Mouse (Mus musculus) embryonic facial prominence, embryonic 12.5 days (tissue): ENCODE results near the gene Cngb1. TPM values are rescaled to one million over a fixed set of nuclear protein-coding genes. Genes with fewer than 3 reads are reported as not detected.

Source experiments
- ATAC-seq: fragments of 200-750 bp; cut with Nextera tagmentation; 2 replicates; pipeline ENCODE4 v1.8.0; 2017; ENCODE audit not compliant: insufficient number of reproducible peaks, insufficient read depth, low FRiP score, low TSS enrichment
- H3K27ac ChIP-seq: fragments of 300-500 bp; sonication (generic); 2 replicates; pipeline ENCODE4 v1.5.1; 2016; ENCODE audit warnings: mild to moderate bottlenecking
- H3K27me3 ChIP-seq: fragments of 300-500 bp; sonication (generic); 2 replicates; pipeline ENCODE4 v1.6.1; 2016; ENCODE audit warnings: mild to moderate bottlenecking, moderate library complexity
- H3K36me3 ChIP-seq: fragments of 300-500 bp; sonication (generic); 2 replicates; pipeline ENCODE4 v1.6.1; 2016; ENCODE audit warnings: mild to moderate bottlenecking
- H3K4me1 ChIP-seq: fragments of 300-500 bp; sonication (generic); 2 replicates; pipeline ENCODE4 v1.6.1; 2016
- H3K4me2 ChIP-seq: fragments of 300-500 bp; sonication (generic); replicated peaks from 2 replicates; pipeline ENCODE4 v1.6.1; 2016; ENCODE audit warnings: mild to moderate bottlenecking, moderate library complexity
- H3K4me3 ChIP-seq: fragments of 300-500 bp; sonication (generic); 2 replicates; pipeline ENCODE4 v1.5.1; 2016; ENCODE audit warnings: mild to moderate bottlenecking
- H3K9ac ChIP-seq: fragments of 300-500 bp; sonication (generic); 2 replicates; pipeline ENCODE4 v1.6.1; 2016; ENCODE audit warnings: mild to moderate bottlenecking, moderate library complexity
- H3K9me3 ChIP-seq: fragments of 300-500 bp; sonication (generic); 2 replicates; pipeline ENCODE4 v1.6.1; 2016; ENCODE audit warnings: mild to moderate bottlenecking, moderate library complexity
- WGBS: fragments of 180-500 bp; shearing (Covaris S2); methylation state at CpG from one replicate; pipeline ENCODE4 v1.1.7; 2016; 5-methylcytosine and 5-hydroxymethylcytosine counted together
- polyA plus RNA-seq: library from polyadenylated mRNA; unstranded; fragments of >200 nt; fragmentation: Nextera tagmentation; extraction: Ambion mirVana; gene quantifications from 2 replicates; pipeline ENCODE4 v1.2.1, GENCODE M21; 2016

Gene Cngb1
- polyA plus RNA-seq, 1 experiment from 2014 or later, result 0.17 TPM

DNA sequence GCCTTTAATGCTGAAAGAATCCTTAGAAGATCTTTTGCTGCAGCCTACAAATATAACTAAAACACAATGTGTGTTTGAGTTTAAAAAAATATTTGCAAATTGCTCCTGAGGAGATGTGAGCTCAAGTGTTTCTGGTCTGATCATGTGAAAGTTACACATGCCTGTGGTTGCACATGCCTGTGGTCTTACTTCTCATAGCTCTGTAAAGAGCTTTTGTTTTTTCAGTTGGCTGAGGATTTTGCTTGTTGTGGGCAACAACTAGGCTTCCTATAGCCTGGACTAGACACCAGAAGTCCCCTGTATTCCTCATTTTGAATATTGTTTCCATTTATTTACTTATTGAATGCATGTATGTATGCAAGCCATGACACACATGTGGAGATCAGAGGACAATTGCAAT lies 30.0 kb upstream of the Cngb1 start:
- no peaks in the 10 kb centered on the region for H3K9me3 ChIP-seq
- no peak overlapping the region for H3K27ac ChIP-seq
- H3K4me3 ChIP-seq, result no peak overlapping the region
- no peaks in the 10 kb centered on the region for H3K4me1 ChIP-seq
- no peak for ATAC-seq
- no peaks in the 10 kb centered on the region for H3K27me3 ChIP-seq
- H3K36me3 ChIP-seq, result peaks cover 29% of the 10 kb centered on the region
- H3K9ac ChIP-seq, result no peak overlapping the region
- H3K4me2 ChIP-seq, result no peak overlapping the region

- H3K27ac ChIP-seq, result no peak overlapping the region
- peaks cover 29% of the 10 kb centered on the region for H3K36me3 ChIP-seq
- no peaks in the 10 kb centered on the region for H3K27me3 ChIP-seq
- 94% methylated on average over 1 of the region's 1 CpGs for WGBS
- no peak overlapping the region for H3K4me3 ChIP-seq
- H3K9me3 ChIP-seq, result no peaks in the 10 kb centered on the region
- no peak overlapping the region for H3K9ac ChIP-seq
- H3K4me1 ChIP-seq, result peaks cover under 1% of the 10 kb centered on the region; the same call in 1 of the 2 replicates
- ATAC-seq, result no peak
- H3K4me2 ChIP-seq, result no peak overlapping the region
Measured at GRCm38 (mm10) chr8:95335706-95336105, 29.3 kb upstream of the Cngb1 start.

DNA sequence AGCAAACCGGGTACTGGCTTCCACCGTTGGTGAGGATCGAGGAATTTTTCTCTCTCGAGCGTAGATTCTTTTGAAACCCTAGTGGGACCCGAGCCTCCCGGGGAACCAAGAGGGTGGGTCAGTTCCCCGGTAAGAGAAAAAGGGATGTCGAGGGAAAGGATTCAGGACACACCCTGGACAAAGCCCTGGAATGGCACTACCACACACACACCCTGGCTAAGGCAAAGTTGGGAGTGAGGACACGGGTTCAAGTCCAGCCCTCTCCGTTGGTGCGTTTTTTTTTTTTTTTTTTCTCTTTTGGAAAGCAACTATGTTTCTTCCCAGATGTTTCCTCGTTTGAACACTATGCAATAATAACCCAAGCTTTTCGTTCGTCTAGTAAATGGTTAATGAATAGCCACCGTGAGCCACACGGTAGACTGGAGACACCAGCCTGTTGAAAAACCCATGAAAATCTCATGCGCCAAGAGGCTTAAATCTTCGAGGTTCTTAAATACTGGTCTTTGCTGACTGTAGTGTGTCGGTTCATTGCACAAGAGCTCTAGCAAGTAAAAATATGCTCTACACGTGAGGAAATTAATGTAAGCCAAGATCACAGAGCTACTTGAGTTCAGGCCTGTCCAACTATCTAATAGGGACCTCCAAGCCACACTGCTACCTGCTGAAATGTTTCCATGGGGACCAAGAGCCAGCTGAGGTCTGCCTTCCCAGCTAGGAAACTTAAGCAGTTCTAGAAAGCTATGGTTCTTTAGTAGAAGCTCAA lies 26.2 kb upstream of the Cngb1 start:
- Histone ChIP-seq H3K4me3 (peak overlapping the region; percentile 91), H3K36me3 (peaks cover 30% of the 10 kb centered on the region), H3K27me3 (no peaks in the 10 kb centered on the region), H3K9me3 (no peaks in the 10 kb centered on the region), H3K9ac (peak overlapping the region; percentile 92), H3K4me2 (peak overlapping the region; percentile 81), H3K4me1 (peaks cover 13% of the 10 kb centered on the region), H3K27ac (peak overlapping the region; percentile 97)
- no peak for ATAC-seq
- WGBS, result 26% methylated on average over 21 of the region's 21 CpGs

DNA sequence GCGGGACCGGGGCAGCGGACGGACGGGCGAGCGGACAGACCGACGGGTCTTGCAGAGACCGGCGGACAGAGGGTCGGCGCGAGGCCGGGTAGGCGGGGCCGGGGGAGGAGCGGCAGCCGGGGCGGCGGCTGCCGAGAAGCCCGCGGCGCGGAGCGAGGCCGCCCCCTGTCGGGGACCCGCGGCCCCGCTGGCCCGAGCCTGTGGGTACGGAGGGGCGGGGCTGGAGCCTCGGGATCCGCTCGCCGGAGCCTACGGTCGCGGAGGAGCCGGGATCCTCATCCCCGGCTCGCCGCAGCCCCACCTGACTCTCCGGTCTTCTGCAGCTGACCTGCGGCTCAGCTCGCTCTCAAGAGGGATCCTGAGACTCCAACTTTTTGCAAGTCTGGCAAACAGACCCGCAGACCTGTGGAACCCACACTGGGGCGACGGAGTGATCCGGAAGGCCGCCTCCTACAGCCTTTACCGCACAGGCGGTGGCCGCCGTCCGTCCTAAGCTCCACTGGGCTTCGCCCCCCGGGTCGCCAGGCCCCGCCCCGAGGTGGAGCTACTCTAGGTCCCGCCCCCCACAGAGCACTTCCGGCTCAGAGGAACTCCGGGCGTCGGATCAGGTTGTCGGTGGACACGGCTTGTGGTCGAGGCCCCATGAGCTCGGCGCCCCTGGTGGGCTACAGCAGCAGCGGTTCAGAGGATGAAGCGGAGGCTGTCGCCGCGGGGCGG lies 25.5 kb upstream of the Cngb1 start, which contains the start of the genes Zfp319 and Usb1:
Gene Zfp319, minus strand, starts transcription at position 231 of the 717 bp plus-strand sequence.
Gene Usb1, plus strand, starts transcription at position 565 of the 717 bp plus-strand sequence.
- no peaks in the 10 kb centered on the region for H3K27me3 ChIP-seq
- no peaks in the 10 kb centered on the region for H3K9me3 ChIP-seq
- H3K9ac ChIP-seq, result peak within 1 kb of the TSS; percentile 92
- peak within 1 kb of the TSS; percentile 91 for H3K4me3 ChIP-seq
- H3K4me1 ChIP-seq, result peaks cover 13% of the 10 kb centered on the region
- ATAC-seq, result peak; percentile 92
- H3K27ac ChIP-seq, result peak within 1 kb of the TSS; percentile 97
- under 1% methylated on average over 77 of the region's 80 CpGs for WGBS
- H3K4me2 ChIP-seq, result peak within 1 kb of the TSS; percentile 81
- peaks cover 35% of the 10 kb centered on the region for H3K36me3 ChIP-seq

DNA sequence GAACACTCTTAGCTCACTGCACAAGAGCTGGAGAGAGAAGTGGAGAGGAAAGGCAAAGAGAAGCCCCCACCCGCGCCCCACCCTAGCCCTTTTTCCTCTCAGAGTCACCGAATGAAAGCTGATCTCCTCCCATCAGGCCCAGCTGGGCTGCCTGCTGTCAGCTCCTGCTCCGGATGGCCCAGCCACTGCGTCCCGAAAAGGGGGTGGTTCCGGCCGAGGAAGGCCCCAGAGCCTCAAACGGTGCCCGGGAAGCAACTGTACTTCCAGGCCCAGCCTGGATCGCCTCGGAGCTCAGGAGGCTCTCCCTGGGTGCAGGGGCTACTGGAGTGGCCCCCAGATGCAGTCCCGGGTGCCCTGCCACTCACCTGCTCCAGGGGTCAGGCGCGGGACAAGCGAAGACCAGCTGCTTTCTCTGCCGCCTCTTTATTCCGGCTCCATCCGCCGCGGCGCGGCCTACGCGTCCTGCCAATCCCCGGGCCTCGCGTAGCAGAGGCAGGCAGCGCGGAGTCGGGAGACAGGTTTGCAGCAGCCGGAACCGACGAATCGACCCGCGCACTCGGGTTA lies 24.9 kb upstream of the Cngb1 start:
- WGBS, result under 1% methylated on average over 38 of the region's 38 CpGs
- H3K27me3 ChIP-seq, result no peaks in the 10 kb centered on the region
- peaks cover 41% of the 10 kb centered on the region for H3K36me3 ChIP-seq

DNA sequence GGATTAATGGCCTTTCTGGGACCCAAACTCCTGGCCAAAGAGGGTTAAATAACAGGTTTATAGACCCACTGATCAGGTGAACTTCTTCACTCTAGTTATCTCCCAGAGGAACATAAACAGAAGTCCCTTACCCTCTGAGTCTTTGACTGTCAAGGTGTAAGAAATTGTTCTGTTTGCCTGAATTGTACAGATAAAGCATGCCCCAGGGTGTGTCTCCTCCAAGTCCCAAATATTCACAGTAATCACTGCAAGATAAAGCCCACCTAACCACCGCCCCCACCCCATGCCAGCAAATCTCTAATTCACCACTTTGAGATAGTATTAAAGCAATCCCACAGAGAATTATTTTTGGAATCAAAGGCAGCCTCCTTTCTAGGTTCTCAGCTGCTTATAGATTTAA lies 24.0 kb upstream of the Cngb1 start:
- Histone ChIP-seq H3K9me3 (no peaks in the 10 kb centered on the region), H3K36me3 (peaks cover 49% of the 10 kb centered on the region), H3K27ac (no peak overlapping the region), H3K4me1 (peaks cover 13% of the 10 kb centered on the region), H3K4me2 (peak overlapping the region; percentile 81), H3K4me3 (peak overlapping the region; percentile 91), H3K9ac (peak overlapping the region; percentile 92), H3K27me3 (no peaks in the 10 kb centered on the region)
- WGBS, result 73% methylated on average over 1 of the region's 1 CpGs
- no peak for ATAC-seq

More for the DNA sequence above, 24.9 kb upstream of the Cngb1 start:
- peak overlapping the region; percentile 97 for H3K27ac ChIP-seq
- no peaks in the 10 kb centered on the region for H3K9me3 ChIP-seq
- peaks cover 13% of the 10 kb centered on the region for H3K4me1 ChIP-seq
- H3K4me3 ChIP-seq, result peak overlapping the region; percentile 91
- H3K9ac ChIP-seq, result peak overlapping the region; percentile 92
- peak overlapping the region; percentile 81 for H3K4me2 ChIP-seq
- ATAC-seq, result peak; percentile 53

GRCm38 (mm10) chr8:95327866-95328465 lies 21.6 kb upstream of the Cngb1 start:
- peaks cover 55% of the 10 kb centered on the region for H3K36me3 ChIP-seq
- WGBS, result 88% methylated on average over 46 of the region's 46 CpGs
- H3K27ac ChIP-seq, result no peak overlapping the region
- H3K9me3 ChIP-seq, result no peaks in the 10 kb centered on the region
- peaks cover 13% of the 10 kb centered on the region for H3K4me1 ChIP-seq
- no peak for ATAC-seq
- H3K27me3 ChIP-seq, result no peaks in the 10 kb centered on the region
- H3K9ac ChIP-seq, result no peak overlapping the region
- H3K4me2 ChIP-seq, result no peak overlapping the region
- no peak overlapping the region for H3K4me3 ChIP-seq

DNA sequence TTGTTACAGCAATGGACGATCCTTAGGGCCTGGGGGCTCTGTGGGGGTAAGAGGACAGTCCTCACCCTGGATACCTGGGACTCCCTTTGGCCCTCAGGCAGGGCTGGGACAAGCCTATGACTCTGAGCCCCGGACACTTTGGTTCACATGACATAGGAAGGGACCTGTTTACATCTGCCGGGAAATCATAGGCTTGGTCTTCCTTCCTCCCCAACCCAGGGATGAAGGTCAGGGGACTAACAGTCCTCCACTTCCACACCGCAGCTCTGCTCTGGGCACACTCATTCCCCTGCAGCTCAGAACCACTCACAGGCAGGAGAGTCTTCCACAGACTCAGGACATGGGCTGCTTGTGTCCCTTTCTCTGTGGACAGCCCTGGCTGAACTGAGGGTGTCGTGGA lies 20.4 kb upstream of the Cngb1 start:
- WGBS, result 85% methylated on average over 5 of the region's 5 CpGs
- H3K36me3 ChIP-seq, result peaks cover 55% of the 10 kb centered on the region

GRCm38 (mm10) chr8:95324646-95325045 lies 18.3 kb upstream of the Cngb1 start:
- no peak overlapping the region for H3K4me2 ChIP-seq
- no peak overlapping the region for H3K9ac ChIP-seq
- peaks cover 12% of the 10 kb centered on the region; the same call in 1 of the 2 replicates for H3K4me1 ChIP-seq
- no peaks in the 10 kb centered on the region for H3K9me3 ChIP-seq
- no peak overlapping the region for H3K4me3 ChIP-seq
- H3K27me3 ChIP-seq, result peaks cover 2% of the 10 kb centered on the region; the same call in 1 of the 2 replicates
- no peak for ATAC-seq
- H3K27ac ChIP-seq, result no peak overlapping the region
- 49% methylated on average over 5 of the region's 5 CpGs for WGBS
- H3K36me3 ChIP-seq, result peaks cover 54% of the 10 kb centered on the region

More for the DNA sequence above, 20.4 kb upstream of the Cngb1 start:
- Histone ChIP-seq H3K4me1 (peaks cover 13% of the 10 kb centered on the region), H3K9ac (no peak overlapping the region), H3K27me3 (no peaks in the 10 kb centered on the region), H3K9me3 (no peaks in the 10 kb centered on the region), H3K4me3 (no peak overlapping the region), H3K4me2 (no peak overlapping the region), H3K27ac (no peak overlapping the region)
- ATAC-seq, result no peak

DNA sequence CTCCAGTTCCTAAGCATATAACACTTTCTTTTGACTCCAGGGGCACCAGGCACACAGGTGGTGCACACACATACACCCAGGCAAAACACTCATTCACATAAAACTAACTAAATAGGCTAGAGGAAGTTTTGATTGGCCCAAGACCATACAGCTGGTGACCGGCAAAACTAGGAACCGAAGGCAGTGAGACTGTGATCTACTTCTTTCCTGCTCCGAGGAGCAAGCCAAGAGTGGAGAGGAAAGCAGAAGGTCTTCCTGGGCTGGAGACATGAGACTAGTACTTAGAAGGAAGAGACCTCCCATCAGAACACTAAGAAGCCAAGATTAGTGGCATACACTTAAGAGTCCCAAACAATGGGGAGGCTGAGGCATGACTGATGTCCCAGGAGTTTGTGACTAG lies 16.8 kb upstream of the Cngb1 start:
- Histone ChIP-seq H3K36me3 (peaks cover 39% of the 10 kb centered on the region), H3K9me3 (no peaks in the 10 kb centered on the region), H3K4me2 (no peak overlapping the region), H3K27ac (no peak overlapping the region), H3K27me3 (peaks cover 4% of the 10 kb centered on the region; the same call in 1 of the 2 replicates), H3K9ac (no peak overlapping the region), H3K4me1 (peaks cover 10% of the 10 kb centered on the region; the same call in 1 of the 2 replicates), H3K4me3 (no peak overlapping the region)
- no peak for ATAC-seq
- 90% methylated on average over 3 of the region's 3 CpGs for WGBS
